Mouse (Mus musculus) midbrain, embryonic 13.5 days (tissue): ENCODE results near the gene Mast2. TPM values are rescaled to one million over a fixed set of nuclear protein-coding genes. Genes with fewer than 3 reads are reported as not detected.

Source experiments
- ATAC-seq: fragments of 200-750 bp; cut with Nextera tagmentation; 2 replicates; pipeline ENCODE4 v1.8.0; 2017; ENCODE audit warnings: mild to moderate bottlenecking, moderate TSS enrichment, moderate library complexity
- H3K27ac ChIP-seq: fragments of 300-500 bp; sonication (generic); 2 replicates; pipeline ENCODE4 v1.5.1; 2015; ENCODE audit warnings: inconsistent platforms, mild to moderate bottlenecking, moderate library complexity
- H3K27me3 ChIP-seq: fragments of 300-500 bp; sonication (generic); 2 replicates; pipeline ENCODE4 v1.6.1; 2015; ENCODE audit warnings: mild to moderate bottlenecking, inconsistent platforms
- H3K36me3 ChIP-seq: fragments of 300-500 bp; sonication (generic); 2 replicates; pipeline ENCODE4 v1.6.1; 2015; ENCODE audit warnings: mild to moderate bottlenecking, inconsistent platforms
- H3K4me1 ChIP-seq: fragments of 300-500 bp; sonication (generic); replicated peaks from 2 replicates; pipeline ENCODE4 v1.6.1; 2015; ENCODE audit warnings: inconsistent platforms
- H3K4me2 ChIP-seq: fragments of 300-500 bp; sonication (generic); replicated peaks from 2 replicates; pipeline ENCODE4 v1.6.1; 2015; ENCODE audit warnings: moderate library complexity, mild to moderate bottlenecking, inconsistent platforms
- H3K4me3 ChIP-seq: fragments of 300-500 bp; sonication (generic); replicated peaks from 2 replicates; pipeline ENCODE4 v1.5.1; 2015; ENCODE audit warnings: mild to moderate bottlenecking, inconsistent platforms
- H3K9ac ChIP-seq: fragments of 300-500 bp; sonication (generic); replicated peaks from 2 replicates; pipeline ENCODE4 v1.6.1; 2015; ENCODE audit warnings: mild to moderate bottlenecking, inconsistent platforms
- H3K9me3 ChIP-seq: fragments of 300-500 bp; sonication (generic); 2 replicates; pipeline ENCODE4 v1.6.1; 2016; ENCODE audit warnings: mild to moderate bottlenecking, inconsistent platforms
- WGBS: fragments of 180-500 bp; shearing (Covaris S2); methylation state at CpG from one replicate; pipeline ENCODE4 v1.1.7; 2015; 5-methylcytosine and 5-hydroxymethylcytosine counted together
- polyA plus RNA-seq: library from polyadenylated mRNA; unstranded; fragments of >200 nt; fragmentation: Nextera tagmentation; extraction: Ambion mirVana; gene quantifications from 2 replicates; pipeline ENCODE4 v1.2.1, GENCODE M21; 2015

Mast2 gene
- polyA plus RNA-seq, 1 experiment from 2014 or later: 47.0 TPM

- peak; percentile 19; the same call in 1 of the 2 replicates for ATAC-seq
Measured at GRCm38 (mm10) chr4:116405276-116405954, 58.6 kb downstream of the Mast2 start.

GRCm38 (mm10) chr4:116403884-116404283 is 60.1 kb downstream of the Mast2 start:
- Histone ChIP-seq H3K27ac (no peak overlapping the region), H3K9me3 (no peaks in the 10 kb centered on the region), H3K4me1 (peaks cover 30% of the 10 kb centered on the region), H3K36me3 (no peaks in the 10 kb centered on the region), H3K27me3 (no peaks in the 10 kb centered on the region), H3K4me3 (peak overlapping the region; percentile 23), H3K4me2 (peak overlapping the region; percentile 47), H3K9ac (no peak overlapping the region)
- ATAC-seq: peak; percentile 67
- WGBS: 66% methylated on average over 2 of the region's 2 CpGs

More at GRCm38 (mm10) chr4:116405276-116405954, 58.6 kb downstream of the Mast2 start:
- Histone ChIP-seq H3K4me1 (peaks cover 30% of the 10 kb centered on the region), H3K4me2 (peak overlapping the region; percentile 57), H3K4me3 (peak overlapping the region; percentile 42), H3K27ac (peak overlapping the region; percentile 95), H3K27me3 (no peaks in the 10 kb centered on the region), H3K36me3 (no peaks in the 10 kb centered on the region), H3K9ac (peak overlapping the region; percentile 68), H3K9me3 (no peaks in the 10 kb centered on the region)
- WGBS: 25% methylated on average over 7 of the region's 7 CpGs

DNA sequence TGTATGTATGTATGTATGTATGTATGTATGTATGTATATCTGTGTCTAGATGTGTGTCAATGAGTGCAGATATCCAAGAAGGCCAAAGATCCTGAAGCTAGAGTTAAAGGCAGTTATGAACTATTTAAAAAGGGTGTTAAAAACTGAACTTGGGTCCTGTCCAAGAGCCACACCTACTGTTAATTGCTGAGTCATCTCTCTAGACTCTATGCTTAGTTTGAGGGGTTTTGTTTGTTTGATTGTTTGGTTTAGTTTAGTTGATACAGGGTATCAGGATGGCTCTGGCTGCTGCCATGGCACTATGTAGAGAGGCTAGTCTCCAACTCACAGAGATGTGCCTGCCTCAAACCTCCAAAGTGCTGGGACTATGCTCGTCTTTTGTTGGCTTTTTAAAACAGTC is 61.3 kb downstream of the Mast2 start:
- H3K9me3 ChIP-seq: no peaks in the 10 kb centered on the region
- peak overlapping the region; percentile 47 for H3K4me2 ChIP-seq
- H3K4me3 ChIP-seq: no peak overlapping the region

DNA sequence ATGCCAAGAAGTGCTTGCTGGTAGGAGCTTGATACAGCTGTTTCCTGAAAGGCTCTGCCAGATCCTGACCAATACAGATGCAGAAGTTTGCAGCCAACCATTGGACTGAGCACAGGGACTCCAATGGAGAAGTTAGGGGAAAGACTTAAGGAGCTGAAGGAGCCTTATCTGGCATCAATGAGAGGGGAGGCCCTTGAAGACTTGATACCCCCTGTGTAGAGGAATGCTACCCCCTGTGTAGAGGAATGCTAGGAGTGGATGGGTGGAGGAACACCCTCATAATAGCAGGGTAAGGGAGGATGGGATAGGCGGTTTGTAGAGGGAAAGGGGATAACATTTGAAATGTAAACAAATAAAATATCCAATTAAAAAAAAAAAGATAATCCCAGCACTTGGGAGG is 65.9 kb downstream of the Mast2 start:
- 46% methylated on average over 1 of the region's 1 CpGs for WGBS
- H3K4me2 ChIP-seq: no peak overlapping the region

More for the DNA sequence above, 61.3 kb downstream of the Mast2 start:
- 82% methylated on average over 1 of the region's 1 CpGs for WGBS
- Histone ChIP-seq H3K9ac (no peak overlapping the region), H3K27ac (no peak overlapping the region), H3K27me3 (no peaks in the 10 kb centered on the region), H3K4me1 (peaks cover 30% of the 10 kb centered on the region), H3K36me3 (no peaks in the 10 kb centered on the region)
- ATAC-seq: no peak

DNA sequence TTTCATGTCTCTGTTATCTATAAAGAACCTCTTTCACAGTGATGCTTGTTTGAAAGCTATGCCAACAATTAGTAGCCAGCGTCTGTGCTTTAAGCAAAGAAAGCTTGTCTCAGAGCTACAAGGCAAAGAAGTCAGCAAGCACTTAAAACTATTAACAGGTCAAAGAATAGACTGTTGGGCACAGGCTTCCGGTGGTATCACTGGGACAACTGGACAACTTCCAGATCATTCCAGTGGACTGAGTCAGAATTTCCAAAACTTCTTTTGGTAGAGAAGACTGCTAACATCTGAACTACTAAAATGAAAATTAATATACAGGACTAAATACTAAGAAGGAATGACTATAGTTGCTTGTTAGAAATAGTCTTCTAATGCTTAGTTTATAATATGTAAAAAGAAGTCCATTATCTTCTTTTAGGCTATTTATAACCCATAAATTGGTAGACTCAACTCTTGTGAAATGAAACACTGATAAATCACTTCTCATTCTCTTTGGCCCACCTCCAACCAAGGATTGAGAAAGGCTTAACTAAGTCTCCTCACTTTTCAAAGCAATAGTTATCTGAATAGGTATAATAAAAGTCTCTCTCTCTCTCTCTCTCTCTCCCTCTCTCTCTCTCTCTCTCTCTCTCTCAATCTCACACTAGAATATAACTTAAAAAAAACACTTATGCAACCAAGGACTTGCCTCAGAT is 85.9 kb downstream of the Mast2 start:
- no peak overlapping the region for H3K27ac ChIP-seq
- H3K4me3 ChIP-seq: no peak overlapping the region
- ATAC-seq: no peak
- no peaks in the 10 kb centered on the region for H3K36me3 ChIP-seq
- no peaks in the 10 kb centered on the region for H3K27me3 ChIP-seq
- 87% methylated on average over 2 of the region's 2 CpGs for WGBS
- no peak overlapping the region for H3K4me2 ChIP-seq
- H3K9ac ChIP-seq: no peak overlapping the region
- H3K9me3 ChIP-seq: no peaks in the 10 kb centered on the region
- no peaks in the 10 kb centered on the region for H3K4me1 ChIP-seq

More for the DNA sequence above, 65.9 kb downstream of the Mast2 start:
- Histone ChIP-seq H3K36me3 (no peaks in the 10 kb centered on the region), H3K4me3 (no peak overlapping the region), H3K4me1 (peaks cover 8% of the 10 kb centered on the region), H3K27me3 (no peaks in the 10 kb centered on the region), H3K9me3 (no peaks in the 10 kb centered on the region), H3K9ac (no peak overlapping the region), H3K27ac (no peak overlapping the region)
- ATAC-seq: no peak

DNA sequence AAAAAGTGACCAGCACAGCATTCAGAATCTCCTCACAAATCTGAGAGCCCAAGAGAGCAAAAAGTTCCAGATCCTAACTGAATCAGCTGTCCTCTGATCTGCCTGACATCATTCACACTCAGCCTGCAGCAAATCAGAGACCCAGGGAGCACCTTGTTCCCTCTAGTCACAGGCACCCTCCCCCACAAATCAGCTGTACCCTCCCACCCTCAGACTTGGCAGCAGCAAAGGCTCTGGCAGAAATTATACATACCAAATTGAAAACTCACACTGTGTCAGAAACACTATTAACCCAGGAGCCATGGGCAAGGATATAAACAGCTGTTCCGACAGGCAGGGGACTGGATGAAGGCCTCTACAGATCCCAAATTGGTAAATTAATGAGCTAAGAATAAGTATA is 92.3 kb downstream of the Mast2 start:
- H3K36me3 ChIP-seq: peaks cover 12% of the 10 kb centered on the region; the same call in 1 of the 2 replicates
- H3K9me3 ChIP-seq: no peaks in the 10 kb centered on the region
- ATAC-seq: no peak
- H3K27ac ChIP-seq: no peak overlapping the region
- 0 out of 2 replicates have a peak, but pooled peaks cover 3% of the 10 kb centered on the region for H3K4me1 ChIP-seq
- H3K9ac ChIP-seq: no peak overlapping the region
- no peaks in the 10 kb centered on the region for H3K27me3 ChIP-seq
- 67% methylated on average over 1 of the region's 1 CpGs for WGBS
- H3K4me3 ChIP-seq: no peak overlapping the region
- H3K4me2 ChIP-seq: no peak overlapping the region

GRCm38 (mm10) chr4:116358099-116358498 is 105.9 kb downstream of the Mast2 start:
- H3K9me3 ChIP-seq: no peaks in the 10 kb centered on the region
- no peak overlapping the region for H3K27ac ChIP-seq
- H3K36me3 ChIP-seq: no peaks in the 10 kb centered on the region
- no peak overlapping the region for H3K4me3 ChIP-seq
- H3K4me2 ChIP-seq: no peak overlapping the region
- H3K9ac ChIP-seq: no peak overlapping the region
- H3K4me1 ChIP-seq: no peaks in the 10 kb centered on the region
- H3K27me3 ChIP-seq: no peaks in the 10 kb centered on the region
- no peak for ATAC-seq
- WGBS: 97% methylated on average over 1 of the region's 1 CpGs

- WGBS: 97% methylated on average over 3 of the region's 3 CpGs
- no peak overlapping the region for H3K4me2 ChIP-seq
- no peak for ATAC-seq
- no peaks in the 10 kb centered on the region for H3K9me3 ChIP-seq
- no peak overlapping the region for H3K27ac ChIP-seq
- no peaks in the 10 kb centered on the region for H3K27me3 ChIP-seq
- no peak overlapping the region for H3K4me3 ChIP-seq
- H3K4me1 ChIP-seq: no peaks in the 10 kb centered on the region
- H3K36me3 ChIP-seq: peaks cover 9% of the 10 kb centered on the region
- no peak overlapping the region for H3K9ac ChIP-seq
Measured at GRCm38 (mm10) chr4:116352919-116353318, 111.1 kb downstream of the Mast2 start.

GRCm38 (mm10) chr4:116352496-116352895 is 111.5 kb downstream of the Mast2 start:
- Histone ChIP-seq H3K4me3 (no peak overlapping the region), H3K9ac (no peak overlapping the region), H3K4me2 (no peak overlapping the region), H3K36me3 (peaks cover 9% of the 10 kb centered on the region), H3K4me1 (no peaks in the 10 kb centered on the region), H3K27me3 (no peaks in the 10 kb centered on the region), H3K9me3 (no peaks in the 10 kb centered on the region), H3K27ac (no peak overlapping the region)
- WGBS: 90% methylated on average over 3 of the region's 3 CpGs
- ATAC-seq: no peak

- Histone ChIP-seq H3K4me2 (no peak overlapping the region), H3K9me3 (no peaks in the 10 kb centered on the region), H3K27ac (no peak overlapping the region), H3K4me3 (no peak overlapping the region), H3K27me3 (no peaks in the 10 kb centered on the region), H3K4me1 (no peaks in the 10 kb centered on the region), H3K36me3 (0 out of 2 replicates have a peak, but pooled peaks cover 4% of the 10 kb centered on the region), H3K9ac (no peak overlapping the region)
- ATAC-seq: no peak
Measured at GRCm38 (mm10) chr4:116342119-116342518, 121.9 kb downstream of the Mast2 start.

DNA sequence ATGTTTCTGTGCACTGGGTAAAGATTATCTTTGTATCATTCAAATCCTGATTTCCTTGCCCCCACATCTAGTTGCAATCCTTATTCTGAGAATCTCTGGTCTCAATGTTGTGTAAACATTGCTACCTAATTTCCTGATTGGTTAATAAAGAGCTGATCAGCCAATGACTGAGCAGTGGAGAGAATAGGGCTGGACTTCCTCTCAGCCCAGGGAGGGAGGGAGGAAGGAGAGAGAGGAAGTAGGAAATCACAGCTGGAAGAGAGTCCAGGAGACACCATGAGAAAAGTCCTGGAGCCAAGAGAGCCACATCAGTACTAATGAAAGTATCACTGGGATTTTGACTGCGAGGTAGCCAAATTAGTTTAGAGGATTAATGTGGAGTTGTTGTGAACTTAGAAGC is 127.7 kb downstream of the Mast2 start:
- WGBS: 81% methylated on average over 1 of the region's 1 CpGs
- peaks cover 15% of the 10 kb centered on the region; the same call in 1 of the 2 replicates for H3K36me3 ChIP-seq

DNA sequence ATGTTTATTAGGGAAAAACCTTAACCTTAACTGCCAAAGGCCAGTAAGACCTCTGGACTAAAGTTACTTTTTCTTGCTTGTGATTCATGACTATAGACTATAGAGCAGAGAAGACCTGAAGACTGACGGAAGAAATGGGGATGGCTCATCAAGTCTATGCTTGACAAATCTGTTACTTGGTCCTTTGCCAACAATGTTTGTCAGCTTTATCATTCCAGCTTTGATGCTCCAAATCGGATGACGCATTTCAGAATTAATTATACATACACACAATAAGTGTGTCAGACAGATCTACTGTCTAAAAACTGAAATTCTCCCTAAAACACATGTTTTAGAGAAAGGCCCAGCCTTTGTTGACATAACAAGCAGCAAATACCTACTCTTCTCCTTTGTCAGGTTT is 134.7 kb downstream of the Mast2 start:
- 93% methylated on average over 3 of the region's 3 CpGs for WGBS
- ATAC-seq: no peak
- H3K27ac ChIP-seq: no peak overlapping the region

More for the DNA sequence above, 127.7 kb downstream of the Mast2 start:
- Histone ChIP-seq H3K4me3 (no peak overlapping the region), H3K27me3 (no peaks in the 10 kb centered on the region), H3K9me3 (no peaks in the 10 kb centered on the region), H3K4me1 (no peaks in the 10 kb centered on the region), H3K27ac (no peak overlapping the region), H3K9ac (no peak overlapping the region), H3K4me2 (no peak overlapping the region)
- ATAC-seq: no peak

More for the DNA sequence above, 134.7 kb downstream of the Mast2 start:
- H3K9ac ChIP-seq: no peak overlapping the region
- no peaks in the 10 kb centered on the region for H3K4me1 ChIP-seq
- peaks cover 59% of the 10 kb centered on the region for H3K36me3 ChIP-seq
- H3K27me3 ChIP-seq: no peaks in the 10 kb centered on the region
- no peaks in the 10 kb centered on the region for H3K9me3 ChIP-seq
- no peak overlapping the region for H3K4me3 ChIP-seq
- no peak overlapping the region for H3K4me2 ChIP-seq
